Comparison of ENCODE assay signal across 11 mouse cellular contexts in genomic region chr9:122701817-122702216, GRCm38 (mm10). TPM values are rescaled to one million over a fixed set of nuclear protein-coding genes. Genes with fewer than 3 reads are reported as not detected.
DNase-seq lines count a peak whose midpoint lies in the region; TF ChIP-seq lines count a peak whose summit lies in the region.
"Had no signal": no experiment of that assay in that cellular context is flagged by ENCODE, and none has a peak within 500 bp of the region (broad histone marks: within the 10 kb centered on the region; RNA-seq: fewer than 3 reads in every experiment).

No protein-coding gene starts in this region.

- TF ChIP-seq CTCF in lung, adult 2 months (IDR thresholded peaks at IDR 0.05; ENCODE audit: insufficient read depth, low read length), result no peak

- no peaks in the 10 kb centered on the region for H3K4me1 ChIP-seq in lung, adult 2 months (ENCODE audit: control insufficient read depth, insufficient read depth, low read length)
- H3K4me1 ChIP-seq: heart, embryonic 13.5 days; liver, embryonic 13.5 days had no signal

- DNase-seq in adrenal gland, adult 2 months, result peak; percentile 15
- no peak for DNase-seq in adrenal gland, postnatal 4 days (ENCODE audit: low spot score in 2 of 2)
- DNase-seq in lung, adult 2 months, result peak; percentile 11
- no peak for DNase-seq in lung, adult 18-20 months
- DNase-seq in c-Kit-positive CD71-positive TER-119-negative erythroid progenitor cells, embryonic 14.5 days (ENCODE audit: low read depth), result peak; percentile 15
- peak; percentile 48 for DNase-seq in lung, postnatal 14 days
- no peak for DNase-seq in frontal cortex, postnatal 25 days (ENCODE audit: low spot score in 2 of 2)
- no peak for DNase-seq in spleen, adult 18-20 months
- DNase-seq: cerebellum, adult 11 months; liver, embryonic 13.5 days had no signal

- 6% methylated on average over 3 of the region's 3 CpGs for WGBS in lung, adult 2 months

- TF ChIP-seq POLR2A in lung, adult 2 months (IDR thresholded peaks at IDR 0.05; ENCODE audit: borderline replicate concordance, extremely low read depth, low read depth, low read length), result no peak

- no peak overlapping the region for H3K4me3 ChIP-seq in lung, adult 2 months (replicated peaks; ENCODE audit: extremely low read depth, low read depth, low read length)
- H3K4me3 ChIP-seq: heart, embryonic 13.5 days; liver, embryonic 13.5 days had no signal

RNA-seq across cellular contexts. Expression of gene Topaz1, which starts 45.3 kb away (rescaled TPM):
- total RNA-seq in adrenal gland, adult 2 months (2021), result not detected
- not detected in 2 replicates for polyA plus RNA-seq in adrenal gland, adult 2 months (2012; rRNA removed)
- under 1 TPM in 1 of 2 experiments, not detected in 1; 0.06 TPM for total RNA-seq in adrenal gland, postnatal 4 days (2021)
- 0.02 TPM in 1 of 2 replicates, not detected in the other for polyA plus RNA-seq in lung, adult 2 months (2012; rRNA removed)
- polyA plus RNA-seq: heart, embryonic 13.5 days; liver, embryonic 13.5 days had no signal

Comparison
In these comparisons a context has a peak if more than half of its experiments do, and no peak if none do; other contexts are left out.
1. DNase-seq: peak in adrenal gland, adult 2 months (single experiment), lung, adult 2 months (single experiment), c-Kit-positive CD71-positive TER-119-negative erythroid progenitor cells, embryonic 14.5 days (single experiment) and lung, postnatal 14 days (single experiment); none in adrenal gland, postnatal 4 days (0 of 2), lung, adult 18-20 months (0 of 2), frontal cortex, postnatal 25 days (0 of 2) and spleen, adult 18-20 months (0 of 2).